Mouse (Mus musculus) intestine, embryonic 14.5 days (tissue): ENCODE results near the gene Senp2. TPM values are rescaled to one million over a fixed set of nuclear protein-coding genes. Genes with fewer than 3 reads are reported as not detected.

Source experiments
- ATAC-seq: fragments of 200-750 bp; cut with Nextera tagmentation; replicated peaks from 2 replicates; pipeline ENCODE4 v1.8.0; 2017; ENCODE audit warnings: low read depth, moderate number of reproducible peaks, moderate TSS enrichment, moderate library complexity; ENCODE audit not compliant: low FRiP score, low TSS enrichment
- DNase-seq: peaks from one replicate; pipeline ENCODE4 v3.0.0-alpha.2; 2018; ENCODE audit warnings: low spot score
- H3K27ac ChIP-seq: fragments of 300-500 bp; sonication (generic); 2 replicates; pipeline ENCODE4 v1.5.1; 2014; ENCODE audit warnings: low read depth, mild to moderate bottlenecking, control low read depth
- H3K27me3 ChIP-seq: fragments of 300-500 bp; sonication (generic); replicated peaks from 2 replicates; pipeline ENCODE4 v1.6.1; 2014; ENCODE audit warnings: low read length, control low read depth; ENCODE audit not compliant: control insufficient read depth, insufficient read depth
- H3K36me3 ChIP-seq: fragments of 300-500 bp; sonication (generic); 2 replicates; pipeline ENCODE4 v1.6.1; 2014; ENCODE audit warnings: low read length, control low read depth; ENCODE audit not compliant: control insufficient read depth, insufficient read depth
- H3K4me1 ChIP-seq: fragments of 300-500 bp; sonication (generic); replicated peaks from 2 replicates; pipeline ENCODE4 v1.6.1; 2014; ENCODE audit warnings: low read length, control low read depth, mixed read lengths; ENCODE audit not compliant: control insufficient read depth, insufficient read depth
- H3K4me2 ChIP-seq: fragments of 300-500 bp; sonication (generic); 2 replicates; pipeline ENCODE4 v1.6.1; 2014; ENCODE audit warnings: low read length
- H3K4me3 ChIP-seq: fragments of 300-500 bp; sonication (generic); 2 replicates; pipeline ENCODE4 v1.5.1; 2014; ENCODE audit warnings: low read depth, low read length, control low read depth, mixed read lengths
- H3K9ac ChIP-seq: fragments of 300-500 bp; sonication (generic); 2 replicates; pipeline ENCODE4 v1.6.1; 2014; ENCODE audit warnings: mild to moderate bottlenecking, low read length
- H3K9me3 ChIP-seq: fragments of 300-500 bp; sonication (generic); 2 replicates; pipeline ENCODE4 v1.6.1; 2016; ENCODE audit warnings: low read length, control low read depth; ENCODE audit not compliant: control insufficient read depth
- WGBS: fragments of 180-500 bp; shearing (Covaris S2); extraction: QIAGEN DNeasy Blood & Tissue Kit; methylation state at CpG from one replicate; pipeline ENCODE4 v1.1.7; 2014; 5-methylcytosine and 5-hydroxymethylcytosine counted together
- polyA plus RNA-seq: library from polyadenylated mRNA; unstranded; fragments of >200 nt; fragmentation: Nextera tagmentation; extraction: Ambion mirVana; gene quantifications from 2 replicates; pipeline ENCODE4 v1.2.1, GENCODE M21; 2014

The Senp2 gene
- polyA plus RNA-seq, 1 experiment from 2014 or later: 45.9 TPM

- Histone ChIP-seq H3K4me2 (no peak overlapping the region), H3K4me1 (no peaks in the 10 kb centered on the region), H3K4me3 (no peak overlapping the region), H3K27ac (no peak overlapping the region), H3K36me3 (peaks cover 69% of the 10 kb centered on the region), H3K9me3 (no peaks in the 10 kb centered on the region), H3K27me3 (no peaks in the 10 kb centered on the region), H3K9ac (no peak overlapping the region)
- ATAC-seq: no peak
- no peak for DNase-seq
- WGBS: 71% methylated on average over 4 of the region's 4 CpGs
Measured at GRCm38 (mm10) chr16:22043830-22044229, 34.5 kb downstream of the Senp2 start.

DNA sequence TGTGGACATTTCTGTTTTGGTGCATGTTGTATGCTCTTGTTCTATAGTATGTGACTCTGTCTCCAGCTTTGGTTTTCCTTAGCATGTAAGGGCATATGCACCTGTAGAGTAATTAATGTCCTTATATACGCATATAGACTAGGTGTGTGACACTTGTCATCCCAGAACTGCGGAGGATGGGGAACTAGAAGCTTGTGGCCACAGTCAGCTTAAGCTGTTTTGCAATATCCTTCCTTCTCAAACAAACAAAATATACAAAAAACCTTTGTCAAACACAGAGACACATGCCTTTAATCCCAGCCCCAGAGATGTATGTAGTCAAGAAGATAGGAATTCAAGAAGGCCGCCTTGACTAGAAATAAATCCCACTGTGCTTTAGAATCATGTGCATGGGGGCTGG lies 36.6 kb downstream of the Senp2 start:
- Histone ChIP-seq H3K27me3 (no peaks in the 10 kb centered on the region), H3K27ac (no peak overlapping the region), H3K4me3 (no peak overlapping the region), H3K36me3 (peaks cover 56% of the 10 kb centered on the region), H3K9me3 (no peaks in the 10 kb centered on the region), H3K9ac (no peak overlapping the region), H3K4me1 (no peaks in the 10 kb centered on the region), H3K4me2 (no peak overlapping the region)
- WGBS: 97% methylated on average over 3 of the region's 3 CpGs
- ATAC-seq (no peak), DNase-seq (no peak)

DNA sequence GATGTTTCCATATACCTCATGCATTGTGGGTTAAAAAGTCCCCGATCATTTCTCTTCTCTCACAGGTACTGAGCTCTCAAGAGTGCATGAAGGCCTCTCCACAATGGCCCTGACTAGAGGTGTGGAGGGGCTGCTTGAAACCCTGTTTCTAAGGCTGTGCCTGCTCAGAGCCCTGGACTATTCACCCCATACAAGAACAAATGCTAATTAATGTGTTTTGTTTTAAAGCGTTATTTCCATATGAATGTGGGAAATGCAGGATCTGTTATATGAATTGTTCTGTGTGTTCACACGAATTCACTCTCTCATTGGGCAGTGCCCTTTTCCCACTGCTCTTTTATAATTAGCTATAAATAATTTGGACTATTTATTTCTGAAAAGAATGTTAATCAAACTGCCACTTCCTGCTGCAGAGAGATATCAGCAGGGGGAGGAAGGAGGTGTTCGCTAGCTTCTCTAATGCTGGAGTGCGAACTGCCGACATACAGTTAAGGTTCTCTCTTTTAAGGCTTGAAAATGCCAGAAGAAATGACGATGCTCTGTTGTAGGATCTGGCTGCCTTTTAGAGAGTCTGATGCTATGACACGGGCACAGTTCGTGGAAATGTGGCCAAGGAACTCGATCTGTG lies 37.6 kb downstream of the Senp2 start:
- no peaks in the 10 kb centered on the region for H3K4me1 ChIP-seq
- DNase-seq: no peak
- no peaks in the 10 kb centered on the region for H3K27me3 ChIP-seq
- ATAC-seq: no peak
- no peak overlapping the region for H3K27ac ChIP-seq
- H3K4me3 ChIP-seq: no peak overlapping the region
- no peaks in the 10 kb centered on the region for H3K9me3 ChIP-seq
- H3K9ac ChIP-seq: no peak overlapping the region
- no peak overlapping the region for H3K4me2 ChIP-seq
- H3K36me3 ChIP-seq: peaks cover 49% of the 10 kb centered on the region
- 91% methylated on average over 10 of the region's 10 CpGs for WGBS

DNA sequence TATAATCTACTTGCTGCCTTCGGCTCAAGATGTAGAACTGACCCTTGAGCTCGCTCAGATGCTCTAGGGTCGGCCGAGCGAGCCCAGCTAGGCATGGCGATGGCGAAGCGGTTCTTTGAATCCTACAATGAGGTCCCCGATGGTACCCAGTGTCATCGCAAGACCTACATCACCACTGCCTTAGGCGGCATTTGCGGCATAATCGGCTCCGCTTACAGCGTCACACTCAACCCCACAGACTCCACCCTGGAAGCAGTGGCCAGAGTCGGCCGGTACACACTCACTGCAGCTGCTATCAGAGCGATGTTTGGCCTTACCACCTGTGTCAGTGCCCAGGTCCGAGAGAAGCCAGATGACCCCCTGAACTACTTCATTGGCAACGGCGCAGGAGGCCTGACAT lies 44.1 kb downstream of the Senp2 start:
- Histone ChIP-seq H3K9me3 (no peaks in the 10 kb centered on the region), H3K4me3 (no peak overlapping the region), H3K36me3 (peaks cover 8% of the 10 kb centered on the region), H3K9ac (no peak overlapping the region), H3K27me3 (no peaks in the 10 kb centered on the region), H3K4me2 (no peak overlapping the region), H3K27ac (no peak overlapping the region), H3K4me1 (no peaks in the 10 kb centered on the region)
- ATAC-seq: no peak
- 92% methylated on average over 21 of the region's 21 CpGs for WGBS
- DNase-seq: no peak

DNA sequence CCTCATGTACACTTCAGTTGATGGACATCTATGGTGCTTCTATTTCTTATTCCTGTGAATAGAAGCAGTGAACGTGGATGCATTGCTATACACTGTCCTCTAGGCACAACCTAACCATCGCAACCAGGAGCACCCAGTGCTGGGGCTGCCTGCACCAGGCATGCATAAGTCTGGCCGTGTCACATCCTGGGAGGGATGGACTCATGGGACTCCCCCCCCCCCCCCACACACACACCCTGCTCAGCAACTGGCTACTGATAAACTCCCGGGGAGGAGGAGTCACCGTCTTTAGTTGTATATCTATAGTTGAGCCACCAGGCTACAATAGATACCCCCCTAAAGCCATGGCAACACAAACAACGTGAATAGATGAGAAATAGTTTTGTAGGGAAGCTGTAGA lies 48.2 kb downstream of the Senp2 start:
- H3K27me3 ChIP-seq: no peaks in the 10 kb centered on the region
- H3K36me3 ChIP-seq: peaks cover 48% of the 10 kb centered on the region
- H3K4me2 ChIP-seq: no peak overlapping the region
- H3K4me3 ChIP-seq: no peak overlapping the region
- DNase-seq: no peak
- H3K9ac ChIP-seq: no peak overlapping the region
- no peak for ATAC-seq
- H3K27ac ChIP-seq: no peak overlapping the region
- 85% methylated on average over 6 of the region's 6 CpGs for WGBS
- no peaks in the 10 kb centered on the region for H3K4me1 ChIP-seq
- no peaks in the 10 kb centered on the region for H3K9me3 ChIP-seq

GRCm38 (mm10) chr16:22058871-22059270 lies 49.6 kb downstream of the Senp2 start:
- WGBS: 97% methylated on average over 7 of the region's 7 CpGs
- no peak overlapping the region for H3K4me2 ChIP-seq
- H3K36me3 ChIP-seq: peaks cover 62% of the 10 kb centered on the region
- H3K27me3 ChIP-seq: no peaks in the 10 kb centered on the region
- no peak overlapping the region for H3K9ac ChIP-seq
- H3K9me3 ChIP-seq: no peaks in the 10 kb centered on the region
- no peak overlapping the region for H3K27ac ChIP-seq
- DNase-seq (no peak), ATAC-seq (no peak)
- no peak overlapping the region for H3K4me3 ChIP-seq
- H3K4me1 ChIP-seq: no peaks in the 10 kb centered on the region

DNA sequence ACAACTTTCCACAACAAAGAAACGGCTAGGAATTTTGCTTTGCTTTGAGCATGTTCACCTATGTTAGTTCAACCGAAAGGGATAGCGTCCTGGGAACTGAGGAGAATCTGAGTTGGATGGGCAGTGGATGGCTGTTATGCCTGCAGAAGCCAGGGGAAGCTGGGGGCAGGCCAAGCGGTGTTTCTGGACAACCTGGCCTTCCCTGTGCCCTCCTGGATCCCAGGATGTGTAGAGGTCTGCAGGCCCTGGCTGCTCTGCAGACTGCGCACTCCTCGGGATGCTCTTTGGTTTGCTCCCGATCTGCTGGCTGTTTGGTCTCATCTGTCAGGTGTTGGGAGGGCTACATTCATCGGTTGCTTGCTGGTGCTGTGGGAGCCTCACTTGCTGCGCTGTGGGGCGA lies 51.1 kb downstream of the Senp2 start:
- Histone ChIP-seq H3K27me3 (no peaks in the 10 kb centered on the region), H3K9ac (no peak overlapping the region), H3K9me3 (no peaks in the 10 kb centered on the region), H3K4me3 (no peak overlapping the region), H3K4me2 (no peak overlapping the region), H3K36me3 (peaks cover 77% of the 10 kb centered on the region), H3K4me1 (no peaks in the 10 kb centered on the region), H3K27ac (no peak overlapping the region)
- DNase-seq (no peak), ATAC-seq (no peak)
- 91% methylated on average over 10 of the region's 10 CpGs for WGBS

DNA sequence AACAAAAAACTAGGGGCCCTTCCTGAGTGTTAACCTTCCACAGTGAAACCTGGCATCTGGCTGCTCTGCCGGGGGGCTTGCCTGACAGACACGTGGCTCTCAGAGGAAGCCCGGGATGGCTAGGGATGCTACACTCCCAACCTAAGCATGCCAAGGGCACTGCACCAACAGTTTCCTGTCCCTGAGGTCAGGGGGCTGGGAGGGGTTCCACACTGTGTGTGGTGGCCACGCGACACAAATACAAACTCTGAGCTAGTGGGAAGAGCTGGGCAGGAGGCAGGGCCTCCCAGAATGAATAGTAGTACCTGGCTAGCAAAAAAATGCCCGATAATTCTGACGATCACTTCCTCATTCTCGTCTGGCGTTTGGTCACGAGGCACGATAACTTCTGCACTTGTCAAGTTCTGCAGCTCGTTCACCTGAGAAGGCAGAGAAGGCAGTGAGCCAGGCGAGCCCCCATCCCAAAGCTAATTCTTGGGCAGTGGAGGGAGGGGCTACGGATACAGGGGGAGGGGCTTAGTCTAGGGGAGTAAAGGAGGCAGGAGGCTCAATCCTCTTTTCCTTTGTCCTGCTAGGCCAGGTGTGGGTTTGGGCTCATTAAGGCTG lies 52.4 kb downstream of the Senp2 start:
- no peaks in the 10 kb centered on the region for H3K9me3 ChIP-seq
- no peak overlapping the region for H3K4me3 ChIP-seq
- H3K27ac ChIP-seq: no peak overlapping the region
- no peak overlapping the region for H3K9ac ChIP-seq
- 80% methylated on average over 14 of the region's 14 CpGs for WGBS
- H3K4me2 ChIP-seq: no peak overlapping the region
- DNase-seq (no peak), ATAC-seq (no peak)
- H3K27me3 ChIP-seq: no peaks in the 10 kb centered on the region
- H3K36me3 ChIP-seq: peaks cover 90% of the 10 kb centered on the region
- H3K4me1 ChIP-seq: no peaks in the 10 kb centered on the region

DNA sequence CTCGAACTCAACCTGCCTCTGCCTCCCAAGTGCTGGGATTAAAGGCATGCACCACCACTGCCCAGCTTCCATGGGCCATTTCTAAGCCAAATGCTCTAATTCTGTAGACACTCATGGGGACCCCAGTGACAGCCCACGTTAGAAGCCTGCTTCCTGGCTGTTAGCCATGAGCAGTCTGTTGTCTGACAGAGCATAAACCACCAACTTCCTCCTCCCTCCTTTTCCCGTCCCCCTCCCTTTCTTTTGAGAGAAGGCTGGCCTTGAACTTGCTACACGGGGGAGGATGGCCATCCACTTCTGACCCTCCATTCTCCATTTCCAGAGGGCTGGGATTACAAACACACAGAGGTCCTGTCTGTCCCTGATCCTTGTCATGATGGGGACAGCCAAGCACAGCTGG lies 53.0 kb downstream of the Senp2 start:
- DNase-seq (no peak), ATAC-seq (no peak)
- WGBS: 74% methylated on average over 4 of the region's 4 CpGs
- Histone ChIP-seq H3K36me3 (peaks cover 94% of the 10 kb centered on the region), H3K4me1 (no peaks in the 10 kb centered on the region), H3K27ac (no peak overlapping the region), H3K4me3 (no peak overlapping the region), H3K9me3 (no peaks in the 10 kb centered on the region), H3K27me3 (no peaks in the 10 kb centered on the region), H3K4me2 (no peak overlapping the region), H3K9ac (no peak overlapping the region)
